Mouse (Mus musculus) ovary, adult 18-20 months (tissue): ENCODE results near the gene Gm20388.

Source experiments
- DNase-seq: peaks from one replicate; pipeline ENCODE4 v3.0.0; 2022; ENCODE audit warnings: low spot score, mixed read lengths

Gm20388 gene

GRCm38 (mm10) chr8:120291650-120292049 is 381.0 kb downstream of the Gm20388 start:
- no peak for DNase-seq

GRCm38 (mm10) chr8:120292316-120293107 is 381.9 kb downstream of the Gm20388 start:
- DNase-seq: no peak

DNA sequence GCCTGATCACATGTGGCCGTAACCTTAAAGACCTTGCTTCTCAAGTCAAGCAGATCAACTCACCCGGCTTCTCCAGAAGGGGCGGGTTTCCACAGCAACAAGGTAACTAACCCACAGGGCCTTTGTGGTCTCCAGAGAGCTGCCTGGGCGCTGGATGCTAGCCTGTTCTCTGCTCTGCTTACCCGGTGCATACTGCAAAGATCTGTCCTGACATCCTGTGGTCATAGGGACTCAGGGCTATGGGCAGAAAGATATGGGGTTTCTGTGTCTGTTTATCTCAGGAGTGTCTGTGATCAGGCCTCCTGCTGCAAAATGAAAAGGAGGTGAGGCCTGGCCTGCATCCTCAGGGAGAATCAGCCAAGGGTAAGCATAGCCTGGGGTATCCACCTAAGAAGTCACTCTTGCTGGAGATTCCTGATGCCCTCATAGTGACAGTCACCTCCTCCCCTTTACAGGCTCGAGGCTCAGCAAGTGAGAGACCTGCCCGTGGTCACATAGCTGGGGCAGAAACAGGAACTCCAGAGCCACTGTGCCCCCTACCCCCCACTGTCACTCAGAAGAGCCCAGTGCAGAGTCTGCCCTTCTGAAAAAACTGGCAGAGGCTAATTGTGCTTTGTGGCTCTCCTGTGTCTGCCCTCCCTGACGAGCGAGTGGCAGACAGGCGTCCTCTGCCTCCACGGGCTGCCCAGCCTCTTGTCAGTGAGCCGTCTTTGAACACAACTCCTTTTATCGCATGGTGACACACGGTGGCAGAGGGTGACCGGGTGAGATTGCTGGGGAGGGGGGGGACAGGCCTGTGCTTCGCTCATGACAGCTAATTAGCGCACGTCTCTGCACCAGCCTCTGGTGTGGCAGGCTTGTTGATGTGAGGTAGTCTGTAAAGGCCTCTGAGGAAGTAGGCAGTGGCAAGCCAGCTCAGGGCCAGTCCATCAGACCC is 383.0 kb downstream of the Gm20388 start:
- no peak for DNase-seq

DNA sequence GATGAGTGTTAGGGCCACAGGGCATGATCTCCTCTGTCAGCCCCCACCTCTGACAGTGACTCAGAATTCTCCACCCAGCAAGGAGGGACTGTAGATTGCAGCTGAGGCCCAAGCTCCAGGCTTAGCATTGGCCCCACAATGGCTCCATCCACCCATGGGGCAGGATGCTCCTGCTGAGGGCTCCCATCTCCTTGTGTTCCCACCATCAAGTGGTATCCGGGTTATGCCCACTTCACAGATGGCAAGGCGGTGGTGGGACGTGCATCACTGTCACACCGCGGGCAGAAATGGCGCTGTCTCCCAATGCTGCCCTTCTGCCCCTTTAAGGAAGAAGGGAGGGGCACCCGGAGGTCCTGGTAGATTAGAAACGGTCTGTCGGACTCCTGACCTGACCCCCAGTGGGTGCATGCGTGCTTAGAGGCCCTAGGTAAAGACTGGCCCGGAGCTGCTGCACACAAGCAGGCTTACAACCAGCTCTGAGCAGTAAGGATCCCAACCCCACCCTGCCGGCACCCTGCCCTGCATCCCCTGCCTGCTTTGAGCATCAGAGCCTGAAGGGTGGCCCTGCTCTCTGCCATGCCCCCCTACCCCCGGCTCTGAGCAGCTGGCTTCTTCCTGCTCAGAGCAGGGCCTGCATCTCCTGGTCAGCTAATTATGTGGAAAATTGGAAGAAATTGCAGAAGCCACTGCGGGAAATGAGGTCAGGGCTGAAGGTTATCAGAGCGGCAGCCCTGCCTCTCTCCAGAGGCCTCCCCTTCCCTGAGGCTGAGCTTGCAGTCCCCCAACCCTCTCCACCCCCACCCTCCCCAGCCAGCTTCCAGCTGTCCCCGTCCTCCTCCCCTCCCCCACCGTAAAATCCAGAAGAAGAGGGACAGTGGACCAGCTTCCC is 384.6 kb downstream of the Gm20388 start:
- DNase-seq: no peak

DNA sequence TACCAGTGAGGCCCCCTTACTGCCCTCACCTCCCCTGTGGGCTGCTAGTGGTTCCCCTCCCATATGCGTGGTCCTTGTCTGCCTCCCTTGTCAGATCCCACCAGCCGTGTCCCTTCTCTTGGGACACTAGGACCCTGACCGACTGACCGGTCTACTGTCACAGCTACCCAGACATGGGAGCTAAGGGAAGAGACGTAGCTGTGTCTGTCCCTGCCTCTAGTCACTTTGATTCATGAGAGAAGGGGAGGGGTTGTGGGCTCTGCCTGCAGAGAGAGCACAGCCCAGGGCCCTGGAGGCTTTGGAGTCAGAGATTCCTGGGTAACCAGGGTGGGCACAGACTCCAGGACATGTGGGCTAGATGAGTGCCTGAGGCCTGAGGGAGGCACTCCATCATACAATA is 386.4 kb downstream of the Gm20388 start:
- DNase-seq: no peak

- DNase-seq: no peak
These were observed 388.2 kb downstream of the Gm20388 start for GRCm38 (mm10) chr8:120298601-120299532.

DNA sequence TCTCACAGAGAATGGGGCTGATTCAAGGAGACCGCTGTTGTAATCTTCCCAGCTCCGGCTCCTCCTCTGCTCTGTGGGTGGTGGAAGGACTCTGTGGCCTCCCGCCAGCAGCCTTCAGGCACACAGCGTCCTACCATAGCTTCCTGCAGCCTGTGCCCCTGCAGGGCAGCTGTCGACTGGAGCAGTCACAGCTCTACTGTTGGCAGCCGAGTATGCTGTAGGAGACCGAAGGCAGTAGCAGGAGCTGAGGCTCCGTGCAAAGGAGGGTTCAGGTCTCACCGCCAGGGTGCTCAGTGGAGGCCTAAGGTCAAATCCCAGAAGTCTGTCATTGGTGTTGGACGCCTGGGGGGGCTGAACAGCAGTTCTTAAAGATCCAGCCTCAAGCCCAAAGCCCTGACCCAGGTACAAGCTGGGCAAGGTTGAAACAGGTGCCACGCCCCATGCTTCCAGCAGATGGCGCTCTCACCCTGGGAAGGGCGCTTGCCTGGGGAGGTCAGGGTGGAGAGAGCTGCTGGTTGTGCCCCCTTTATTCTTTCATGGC is 390.0 kb downstream of the Gm20388 start:
- peak; percentile 71 for DNase-seq

GRCm38 (mm10) chr8:120302941-120303675 is 392.5 kb downstream of the Gm20388 start:
- DNase-seq: no peak

DNA sequence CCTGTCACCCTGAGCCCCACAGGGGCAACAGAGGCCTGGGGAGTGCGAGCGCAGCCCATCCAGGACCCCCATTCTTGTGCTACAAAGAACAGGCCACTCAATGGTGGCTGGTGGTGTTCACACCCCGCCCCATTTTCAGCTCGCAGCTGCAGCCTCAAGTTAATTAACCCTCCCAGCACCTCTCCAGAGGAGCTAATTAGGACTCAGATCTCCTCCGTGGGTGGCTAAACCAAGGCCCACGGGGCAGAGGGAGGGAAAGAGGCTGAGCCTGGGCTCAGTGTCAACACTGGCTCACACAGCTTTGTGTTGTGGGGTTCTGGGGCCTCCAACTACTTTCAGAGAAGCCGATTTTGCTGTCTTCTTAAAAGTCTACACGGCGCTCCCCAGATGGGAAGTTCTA is 393.5 kb downstream of the Gm20388 start:
- DNase-seq: no peak

- DNase-seq: no peak
These were observed 395.3 kb downstream of the Gm20388 start for GRCm38 (mm10) chr8:120305800-120306385.

DNA sequence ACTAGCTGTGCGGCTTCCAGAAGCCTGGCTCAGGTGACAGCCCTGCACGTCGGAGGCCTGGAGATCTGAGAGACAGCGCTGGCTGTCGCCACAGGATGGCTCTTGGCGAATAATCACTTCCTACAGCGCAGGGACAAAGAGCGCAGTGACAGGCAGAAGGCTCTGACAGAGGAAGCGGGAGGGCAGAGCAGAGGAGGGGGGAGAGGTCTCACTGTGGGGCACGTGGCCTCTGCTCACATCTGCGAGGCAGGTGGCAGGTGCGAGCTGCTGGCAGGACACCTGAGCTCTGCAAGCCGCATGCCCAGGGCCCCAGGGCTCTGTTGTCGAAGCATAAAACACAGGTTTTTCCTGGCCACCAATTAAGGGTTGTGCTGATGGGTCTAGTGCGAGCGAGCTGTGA is 396.5 kb downstream of the Gm20388 start:
- no peak for DNase-seq

DNA sequence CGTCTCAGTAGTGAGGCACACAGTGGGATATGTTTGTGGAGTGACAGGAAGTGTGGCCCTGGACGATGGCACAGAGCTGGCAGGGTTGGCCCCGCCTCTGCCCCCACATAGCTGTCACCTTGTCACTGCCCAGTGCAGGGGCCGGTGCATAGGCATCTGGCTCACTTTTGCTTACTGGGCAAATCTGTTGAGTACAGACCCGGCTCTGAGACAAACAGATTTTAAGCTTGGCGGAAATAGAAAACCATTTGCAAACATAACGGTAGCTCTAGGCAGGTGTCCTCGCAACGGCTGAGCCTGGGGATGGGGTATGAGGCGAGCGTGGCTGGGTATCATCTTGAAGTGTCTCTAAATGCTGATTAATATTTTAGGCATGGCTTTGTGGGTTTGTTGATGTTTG is 396.9 kb downstream of the Gm20388 start:
- no peak for DNase-seq

DNA sequence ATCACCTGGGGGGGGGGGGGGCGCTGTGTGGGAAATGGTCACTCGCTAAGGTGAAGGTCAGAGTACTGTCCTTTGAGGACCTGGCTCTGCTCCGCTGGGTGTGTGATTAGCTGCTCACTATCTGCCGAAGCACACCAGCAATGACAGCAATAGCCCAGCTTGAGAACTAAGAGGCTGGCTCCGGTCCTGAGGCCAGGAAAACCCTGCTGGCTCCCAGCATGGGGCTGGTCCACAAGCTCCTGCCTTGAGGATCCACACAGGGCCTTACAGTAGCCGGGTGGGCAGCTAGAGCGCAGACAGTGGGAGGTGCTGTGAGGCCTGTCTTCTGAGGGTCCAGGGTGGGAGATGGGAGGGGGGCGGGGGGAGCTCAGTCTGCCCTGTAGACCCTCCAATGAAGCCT is 397.5 kb downstream of the Gm20388 start:
- no peak for DNase-seq

DNA sequence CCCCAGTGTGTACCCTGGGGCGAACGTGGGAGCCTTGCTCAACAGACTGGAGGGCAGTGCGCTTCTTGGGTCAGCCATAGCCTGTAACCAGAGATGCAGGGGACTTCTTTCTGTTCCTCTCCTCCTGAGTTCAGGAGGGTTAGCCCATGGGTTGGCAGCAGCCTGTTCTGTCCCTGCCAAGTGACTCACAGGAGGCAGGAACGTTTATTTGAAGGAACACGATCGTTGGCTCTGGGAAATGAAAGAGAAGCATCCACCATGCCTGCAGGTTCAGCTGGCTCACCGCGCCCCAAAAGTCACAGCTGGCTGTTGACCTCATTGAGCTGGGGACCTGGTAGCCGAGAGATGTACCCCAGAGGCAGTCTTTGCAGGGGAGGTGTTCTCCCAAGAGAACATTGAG is 397.9 kb downstream of the Gm20388 start:
- DNase-seq: no peak

- DNase-seq: no peak
These were observed 398.7 kb downstream of the Gm20388 start for GRCm38 (mm10) chr8:120309326-120309725.

DNA sequence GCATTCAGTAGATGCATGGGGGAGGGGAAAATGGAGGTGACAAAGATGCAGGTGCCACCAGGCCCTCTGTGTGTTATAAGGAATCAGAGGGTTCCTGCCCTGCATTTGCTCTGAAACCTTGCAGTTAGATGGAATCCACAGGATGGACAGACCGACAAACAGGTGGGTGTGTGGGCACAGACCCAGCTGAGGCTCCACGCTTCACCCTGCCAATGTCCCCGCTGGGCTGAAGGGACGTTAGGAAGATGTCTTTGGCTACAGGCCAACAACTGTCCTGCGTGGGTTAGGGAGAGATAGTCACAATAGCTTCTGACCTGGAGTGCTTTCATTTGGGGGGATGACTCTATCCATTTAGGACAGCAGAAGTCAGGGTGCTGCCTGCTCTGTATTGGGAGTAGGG is 399.4 kb downstream of the Gm20388 start:
- no peak for DNase-seq

- no peak for DNase-seq
These were observed 401.8 kb downstream of the Gm20388 start for GRCm38 (mm10) chr8:120312452-120312851.

GRCm38 (mm10) chr8:120313674-120314073 is 403.0 kb downstream of the Gm20388 start:
- no peak for DNase-seq

DNA sequence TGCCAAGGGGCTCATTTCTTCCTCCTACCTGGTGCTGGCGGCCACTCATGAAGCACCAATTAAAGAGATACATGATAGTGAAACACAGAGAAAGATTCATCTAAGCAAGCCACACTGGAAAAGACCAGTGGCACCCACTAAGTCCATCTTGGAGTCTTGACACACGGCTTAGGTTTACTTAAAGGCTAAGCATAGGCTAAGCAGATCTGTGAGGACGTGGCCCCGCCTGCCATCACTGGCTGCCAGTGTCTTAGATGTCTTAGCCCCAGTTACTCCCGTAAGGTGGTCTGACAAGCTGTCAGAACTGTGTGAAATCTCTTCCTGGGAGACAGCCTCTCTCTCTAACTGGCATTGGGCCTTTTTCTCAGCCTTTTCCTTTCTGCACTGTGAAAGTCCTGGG is 404.3 kb downstream of the Gm20388 start:
- DNase-seq: no peak

DNA sequence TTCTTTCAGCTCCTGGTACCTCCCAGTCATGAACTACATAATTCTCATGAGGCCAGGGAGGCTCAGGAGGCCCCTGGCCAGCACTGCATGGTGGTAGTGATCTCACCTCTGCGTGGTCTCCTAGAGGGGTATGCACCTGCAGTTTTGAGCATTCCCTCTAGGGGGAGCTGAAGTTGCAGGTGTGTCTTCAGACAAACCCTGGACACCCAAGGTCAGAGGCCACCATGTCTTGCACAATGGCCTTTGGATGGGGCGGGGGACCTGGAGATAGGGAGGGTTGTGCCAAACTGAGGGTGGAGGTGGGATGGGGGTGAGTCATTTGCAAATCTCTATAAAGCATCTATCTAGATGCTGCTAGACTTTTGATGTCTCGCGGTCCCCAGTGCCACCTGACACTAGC is 405.0 kb downstream of the Gm20388 start:
- DNase-seq: no peak
